Mouse (Mus musculus) liver, embryonic 15.5 days (tissue): ENCODE measurements around the gene Rasa2. TPM values are rescaled to one million over a fixed set of nuclear protein-coding genes. Genes with fewer than 3 reads are reported as not detected.
"Not testable (repeated sequence)": the region's sequence is repeated elsewhere in the genome, so short reads cannot be mapped to it uniquely, and the experiment has no call there.

Experiments used
- ATAC-seq: fragments of 200-750 bp; cut with Nextera tagmentation; 2 replicates; pipeline ENCODE4 v1.8.0; 2017; ENCODE audit warnings: moderate number of reproducible peaks, mild to moderate bottlenecking, moderate library complexity; ENCODE audit not compliant: insufficient read depth
- H3K27ac ChIP-seq: fragments of 300-500 bp; sonication (generic); replicated peaks from 2 replicates; pipeline ENCODE4 v1.5.1; 2015; ENCODE audit warnings: mild to moderate bottlenecking, inconsistent platforms
- H3K27me3 ChIP-seq: fragments of 300-500 bp; sonication (generic); 2 replicates; pipeline ENCODE4 v1.6.1; 2015; ENCODE audit warnings: mild to moderate bottlenecking, inconsistent platforms
- H3K36me3 ChIP-seq: fragments of 300-500 bp; sonication (generic); replicated peaks from 2 replicates; pipeline ENCODE4 v1.6.1; 2015; ENCODE audit warnings: moderate library complexity, mild to moderate bottlenecking, inconsistent platforms
- H3K4me1 ChIP-seq: fragments of 300-500 bp; sonication (generic); replicated peaks from 2 replicates; pipeline ENCODE4 v1.6.1; 2015; ENCODE audit warnings: inconsistent platforms
- H3K4me2 ChIP-seq: fragments of 300-500 bp; sonication (generic); 2 replicates; pipeline ENCODE4 v1.6.1; 2015; ENCODE audit warnings: moderate library complexity, mild to moderate bottlenecking, inconsistent platforms
- H3K4me3 ChIP-seq: fragments of 300-500 bp; sonication (generic); replicated peaks from 2 replicates; pipeline ENCODE4 v1.5.1; 2015; ENCODE audit warnings: mild to moderate bottlenecking, inconsistent platforms
- H3K9ac ChIP-seq: fragments of 300-500 bp; sonication (generic); 2 replicates; pipeline ENCODE4 v1.6.1; 2015; ENCODE audit warnings: moderate library complexity, mild to moderate bottlenecking, inconsistent platforms
- H3K9me3 ChIP-seq: fragments of 300-500 bp; sonication (generic); replicated peaks from 2 replicates; pipeline ENCODE4 v1.6.1; 2016; ENCODE audit warnings: inconsistent platforms
- WGBS: fragments of 180-500 bp; shearing (Covaris S2); methylation state at CpG from one replicate; pipeline ENCODE4 v1.1.7; 2015; ENCODE audit warnings: mixed read lengths; ENCODE audit not compliant: insufficient replicate concordance; 5-methylcytosine and 5-hydroxymethylcytosine counted together
- polyA plus RNA-seq: library from polyadenylated mRNA; unstranded; fragments of >200 nt; fragmentation: Nextera tagmentation; extraction: Ambion mirVana; gene quantifications from 2 replicates; pipeline ENCODE4 v1.2.1, GENCODE M21; 2015

The Rasa2 gene
- 1.8 and 2.2 TPM in 2 replicates for polyA plus RNA-seq

DNA sequence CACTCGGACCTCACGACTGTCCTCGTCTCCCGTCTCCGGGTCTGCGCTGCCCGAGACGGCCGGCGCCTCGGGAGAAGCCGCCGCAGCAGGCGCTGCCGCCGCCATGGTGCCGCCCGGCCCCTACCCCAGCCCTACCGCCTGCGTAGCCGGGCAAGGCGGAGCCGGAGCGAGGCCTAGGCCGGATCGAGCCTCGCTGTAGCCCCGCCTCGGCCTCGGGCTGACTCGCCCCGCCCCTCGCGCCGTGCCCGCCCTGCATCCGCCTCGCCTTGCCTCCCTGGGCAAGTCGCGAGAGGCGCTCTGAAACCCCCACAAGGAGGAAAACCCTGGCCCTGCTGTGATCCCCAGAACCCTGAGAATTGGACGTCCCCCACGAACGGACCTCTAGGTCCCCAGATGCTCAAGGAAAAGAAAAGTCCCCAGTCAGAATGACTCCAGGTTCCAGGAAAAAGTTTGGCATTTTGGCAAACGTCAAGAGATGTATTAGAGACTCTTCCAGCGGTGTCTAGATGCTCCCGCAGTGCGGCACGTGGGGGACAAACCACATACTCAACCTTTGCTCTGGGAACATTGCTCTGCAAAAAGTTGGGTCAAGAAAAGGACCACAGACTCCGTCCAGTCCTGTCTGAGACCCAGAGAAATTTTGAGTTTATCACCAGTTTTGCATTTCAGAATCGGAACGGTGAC, at the start of gene Rasa2:
TSS of gene Rasa2 (minus strand) at position 229 of the 684 bp plus-strand sequence.
- Histone ChIP-seq H3K4me1 (peaks cover 40% of the 10 kb centered on the region), H3K36me3 (no peaks in the 10 kb centered on the region), H3K27me3 (peaks cover 51% of the 10 kb centered on the region), H3K9me3 (no peaks in the 10 kb centered on the region), H3K4me3 (peak within 1 kb of the TSS; percentile 77), H3K4me2 (peak within 1 kb of the TSS; percentile 99), H3K9ac (peak within 1 kb of the TSS; percentile 76), H3K27ac (peak within 1 kb of the TSS; percentile 77)
- 2% methylated on average over 52 of the region's 52 CpGs for WGBS
- ATAC-seq: peak; percentile 96

DNA sequence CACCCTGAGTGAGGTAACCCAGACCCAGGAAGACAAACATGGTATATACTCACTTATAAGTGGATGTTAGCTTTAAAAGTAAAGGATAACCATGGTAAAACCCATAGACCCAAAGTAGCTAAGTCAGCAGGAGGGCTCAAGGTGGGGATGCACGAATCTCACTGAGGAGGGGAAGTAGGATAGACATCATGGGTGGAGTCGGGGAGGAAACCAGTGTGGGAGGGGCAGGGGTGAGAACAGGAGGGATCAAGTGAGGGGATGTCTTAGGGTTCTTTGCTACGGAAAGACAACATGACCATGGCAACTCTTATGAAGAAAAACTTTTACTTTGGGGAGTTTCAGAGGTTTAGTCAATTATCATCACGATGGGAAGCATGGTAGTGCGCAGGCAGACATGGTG, 47.2 kb upstream of the Rasa2 start:
- Histone ChIP-seq H3K4me2 (no peak overlapping the region), H3K9me3 (no peaks in the 10 kb centered on the region), H3K9ac (no peak overlapping the region), H3K27ac (no peak overlapping the region), H3K36me3 (no peaks in the 10 kb centered on the region), H3K4me3 (no peak overlapping the region), H3K4me1 (no peaks in the 10 kb centered on the region), H3K27me3 (no peaks in the 10 kb centered on the region)
- WGBS: 48% methylated on average over 5 of the region's 5 CpGs
- no peak for ATAC-seq

GRCm38 (mm10) chr9:96677711-96678110, 46.3 kb upstream of the Rasa2 start:
- not testable (repeated sequence) for H3K9me3 ChIP-seq, H3K36me3 ChIP-seq, ATAC-seq, H3K27ac ChIP-seq, H3K4me1 ChIP-seq, H3K27me3 ChIP-seq, H3K4me2 ChIP-seq, H3K9ac ChIP-seq, H3K4me3 ChIP-seq
- WGBS: 66% methylated on average over 5 of the region's 5 CpGs

DNA sequence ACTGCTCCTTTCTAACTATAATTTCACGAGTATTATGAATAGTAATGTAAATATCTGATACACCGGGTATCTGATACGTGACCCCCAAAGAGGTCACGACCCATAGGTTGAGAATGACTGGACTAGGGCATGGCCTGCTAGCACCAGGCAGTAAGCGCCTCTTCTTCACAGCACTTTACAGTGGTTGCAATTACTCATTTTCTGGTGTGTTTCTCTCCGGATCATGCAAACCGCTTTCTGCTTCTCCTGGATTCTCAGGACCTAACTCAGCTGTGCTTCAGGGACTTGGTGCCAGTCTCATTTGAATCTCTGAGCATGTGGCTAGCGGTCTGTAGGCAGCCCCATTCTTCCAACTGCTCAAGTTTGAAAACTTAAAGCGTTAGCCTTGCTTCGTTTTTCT, 45.3 kb upstream of the Rasa2 start:
- ATAC-seq: no peak
- no peak overlapping the region for H3K4me3 ChIP-seq
- WGBS: 74% methylated on average over 10 of the region's 10 CpGs
- no peak overlapping the region for H3K27ac ChIP-seq
- H3K9me3 ChIP-seq: no peaks in the 10 kb centered on the region
- no peaks in the 10 kb centered on the region for H3K4me1 ChIP-seq
- no peak overlapping the region for H3K4me2 ChIP-seq
- no peaks in the 10 kb centered on the region for H3K36me3 ChIP-seq
- no peaks in the 10 kb centered on the region for H3K27me3 ChIP-seq
- H3K9ac ChIP-seq: no peak overlapping the region

DNA sequence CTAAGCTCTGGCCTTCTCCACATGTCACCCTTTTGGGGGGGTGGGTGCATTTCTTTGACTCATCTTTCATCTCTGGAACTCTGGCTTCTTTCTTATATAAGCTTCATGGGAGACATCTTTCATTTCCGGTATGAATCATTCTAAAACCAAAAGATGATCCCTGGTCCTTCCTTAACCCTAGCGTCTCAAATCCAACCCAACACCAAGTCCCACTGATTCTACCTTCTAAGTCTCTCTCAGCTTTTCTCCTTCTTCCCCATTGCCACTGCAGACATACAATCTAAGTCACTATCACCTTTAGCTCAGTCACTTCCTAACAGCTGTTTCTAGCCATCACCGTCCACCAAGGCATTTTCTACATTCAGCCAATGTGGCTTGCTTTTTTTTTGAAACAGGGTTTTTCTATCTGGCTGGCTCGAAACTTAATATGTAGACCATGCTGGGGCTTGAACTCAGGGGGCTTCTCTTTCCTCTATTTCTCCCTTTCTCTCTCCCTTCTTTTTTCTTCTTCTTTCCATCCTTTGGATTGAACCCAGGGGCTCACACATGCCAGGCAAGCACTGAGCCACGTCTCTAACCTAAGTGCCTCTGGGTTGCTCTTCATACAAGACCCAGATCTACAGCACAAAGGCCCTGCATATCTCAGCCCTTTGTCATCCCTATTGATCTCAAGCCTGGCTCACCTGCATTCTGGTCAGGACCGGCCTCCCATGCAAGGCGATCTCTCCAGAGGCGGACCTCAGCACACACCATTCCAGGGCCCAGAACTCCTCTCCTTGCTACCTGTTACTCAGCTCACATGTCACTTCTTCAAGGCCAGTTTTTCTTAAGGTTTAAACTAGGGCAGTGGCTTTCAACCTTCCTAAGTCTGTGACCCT, 44.6 kb upstream of the Rasa2 start:
- no peaks in the 10 kb centered on the region for H3K27me3 ChIP-seq
- H3K4me2 ChIP-seq: no peak overlapping the region
- no peaks in the 10 kb centered on the region for H3K9me3 ChIP-seq
- H3K9ac ChIP-seq: no peak overlapping the region
- no peak overlapping the region for H3K4me3 ChIP-seq
- ATAC-seq: no peak
- no peaks in the 10 kb centered on the region for H3K4me1 ChIP-seq
- H3K36me3 ChIP-seq: no peaks in the 10 kb centered on the region
- WGBS: 63% methylated on average over 8 of the region's 8 CpGs
- no peak overlapping the region for H3K27ac ChIP-seq

GRCm38 (mm10) chr9:96675071-96675762, 43.8 kb upstream of the Rasa2 start:
- no peak for ATAC-seq
- Histone ChIP-seq H3K36me3 (no peaks in the 10 kb centered on the region), H3K27ac (no peak overlapping the region), H3K4me3 (no peak overlapping the region), H3K9ac (no peak overlapping the region), H3K4me2 (no peak overlapping the region), H3K9me3 (no peaks in the 10 kb centered on the region), H3K27me3 (no peaks in the 10 kb centered on the region), H3K4me1 (peaks cover under 1% of the 10 kb centered on the region; the same call in 1 of the 2 replicates)
- WGBS: 35% methylated on average over 5 of the region's 5 CpGs

DNA sequence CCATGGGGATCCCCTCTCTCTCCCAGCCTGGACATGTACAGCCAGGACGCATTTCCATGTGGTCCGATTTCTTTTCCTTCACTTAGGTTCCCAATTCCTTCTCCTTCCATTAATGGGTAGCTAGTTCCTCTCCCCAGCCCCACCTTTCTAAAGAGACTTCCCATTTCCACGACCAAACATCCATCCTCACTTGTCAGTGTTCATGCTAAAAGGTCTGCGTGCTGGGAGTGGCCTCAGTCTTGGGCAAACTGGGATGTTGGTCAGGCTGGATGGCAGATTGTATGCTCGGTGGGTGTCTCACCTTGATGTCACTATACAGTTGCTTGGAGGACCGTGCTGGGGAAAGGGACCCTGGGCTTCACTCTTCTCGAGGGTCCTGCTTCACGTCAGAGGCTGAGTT, 42.9 kb upstream of the Rasa2 start:
- H3K9me3 ChIP-seq: no peaks in the 10 kb centered on the region
- no peaks in the 10 kb centered on the region for H3K27me3 ChIP-seq
- H3K4me1 ChIP-seq: peaks cover 4% of the 10 kb centered on the region; the same call in 1 of the 2 replicates
- no peak overlapping the region for H3K4me2 ChIP-seq
- no peak overlapping the region for H3K9ac ChIP-seq
- H3K27ac ChIP-seq: no peak overlapping the region
- WGBS: 56% methylated on average over 8 of the region's 8 CpGs
- H3K4me3 ChIP-seq: no peak overlapping the region
- ATAC-seq: no peak
- H3K36me3 ChIP-seq: no peaks in the 10 kb centered on the region

GRCm38 (mm10) chr9:96672466-96672865, 41.0 kb upstream of the Rasa2 start:
- 69% methylated on average over 2 of the region's 2 CpGs for WGBS
- no peaks in the 10 kb centered on the region for H3K27me3 ChIP-seq
- H3K4me3 ChIP-seq: no peak overlapping the region
- H3K9ac ChIP-seq: no peak overlapping the region
- H3K36me3 ChIP-seq: no peaks in the 10 kb centered on the region
- no peak overlapping the region for H3K27ac ChIP-seq
- H3K9me3 ChIP-seq: no peaks in the 10 kb centered on the region
- no peak for ATAC-seq
- peaks cover 4% of the 10 kb centered on the region; the same call in 1 of the 2 replicates for H3K4me1 ChIP-seq
- no peak overlapping the region for H3K4me2 ChIP-seq

- no peak for ATAC-seq
- H3K9me3 ChIP-seq: no peaks in the 10 kb centered on the region
- no peak overlapping the region for H3K9ac ChIP-seq
- no peak overlapping the region for H3K4me3 ChIP-seq
- WGBS: 79% methylated on average over 12 of the region's 12 CpGs
- H3K27me3 ChIP-seq: no peaks in the 10 kb centered on the region
- H3K4me1 ChIP-seq: peaks cover 4% of the 10 kb centered on the region; the same call in 1 of the 2 replicates
- no peak overlapping the region for H3K4me2 ChIP-seq
- H3K27ac ChIP-seq: no peak overlapping the region
- H3K36me3 ChIP-seq: no peaks in the 10 kb centered on the region
Observed at GRCm38 (mm10) chr9:96671249-96671648, 39.8 kb upstream of the Rasa2 start.

DNA sequence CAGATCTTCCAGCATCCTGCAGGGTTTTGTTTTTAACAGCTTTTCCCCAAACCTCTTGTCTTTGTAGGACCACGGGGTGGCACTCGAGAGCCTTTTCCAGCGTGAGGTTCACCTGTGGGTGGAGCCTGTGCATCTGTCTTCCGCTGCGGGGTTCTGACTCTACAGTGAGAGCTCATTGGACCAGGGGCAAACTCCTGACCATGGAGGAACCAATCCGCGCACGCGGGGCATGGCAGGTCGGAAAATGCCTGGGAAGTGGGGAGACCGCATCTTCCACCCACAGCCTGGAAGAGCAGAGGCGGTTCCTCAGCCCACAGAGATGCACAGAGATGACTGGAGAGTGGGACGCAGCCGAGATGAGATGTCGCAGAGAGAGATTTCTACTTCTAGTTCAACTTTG, 38.5 kb upstream of the Rasa2 start:
- Histone ChIP-seq H3K4me2 (peak overlapping the region; percentile 69), H3K4me3 (peak overlapping the region; percentile 41), H3K36me3 (no peaks in the 10 kb centered on the region), H3K9ac (no peak overlapping the region), H3K4me1 (peaks cover 4% of the 10 kb centered on the region; the same call in 1 of the 2 replicates), H3K9me3 (no peaks in the 10 kb centered on the region), H3K27me3 (no peaks in the 10 kb centered on the region), H3K27ac (no peak overlapping the region)
- ATAC-seq: peak; percentile 97
- 1% methylated on average over 15 of the region's 15 CpGs for WGBS

GRCm38 (mm10) chr9:96668628-96669027, 37.2 kb upstream of the Rasa2 start:
- H3K27me3 ChIP-seq: no peaks in the 10 kb centered on the region
- 42% methylated on average over 5 of the region's 5 CpGs for WGBS
- no peaks in the 10 kb centered on the region for H3K9me3 ChIP-seq
- H3K27ac ChIP-seq: no peak overlapping the region
- H3K4me3 ChIP-seq: no peak overlapping the region
- H3K9ac ChIP-seq: no peak overlapping the region
- no peak for ATAC-seq
- H3K36me3 ChIP-seq: no peaks in the 10 kb centered on the region
- peaks cover 4% of the 10 kb centered on the region; the same call in 1 of the 2 replicates for H3K4me1 ChIP-seq
- no peak overlapping the region for H3K4me2 ChIP-seq
